Mouse (Mus musculus): ENCODE data around the gene Gm20388. TPM values are rescaled to one million over a fixed set of nuclear protein-coding genes. Genes with fewer than 3 reads are reported as not detected.
"Not testable (repeated sequence)": the region's sequence is repeated elsewhere in the genome, so short reads cannot be mapped to it uniquely, and the experiment has no call there.

Gm20388 gene
- total RNA-seq, 2 experiments from 2014 or later: 4.4 to 7.8 TPM

DNA sequence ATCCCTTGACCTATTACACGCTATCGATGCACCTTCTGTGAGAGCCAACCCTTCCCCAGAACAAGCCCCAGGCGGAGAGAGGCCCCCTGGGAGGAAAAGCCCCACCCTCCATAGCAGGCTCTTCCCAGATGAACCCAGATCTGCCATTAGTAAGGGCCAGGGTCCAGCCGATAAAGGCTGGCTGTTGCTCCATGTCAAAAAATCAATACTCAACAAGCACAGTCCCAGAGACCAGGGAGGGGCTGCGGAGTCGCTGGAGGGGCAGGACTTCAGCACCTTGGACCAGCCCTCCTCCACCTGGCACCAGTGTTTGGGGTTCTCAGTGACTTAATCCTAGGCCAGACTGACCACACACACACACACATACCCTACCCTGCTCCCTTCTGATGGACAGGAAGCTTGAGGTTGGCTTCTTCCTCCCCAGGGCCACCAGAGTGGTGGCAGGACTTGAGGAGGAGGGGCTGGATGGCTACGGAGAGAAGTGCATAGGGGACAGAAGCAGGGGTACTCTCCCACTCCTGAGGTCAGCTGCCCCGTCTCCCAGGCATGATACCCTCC is 2407.4 kb downstream of the Gm20388 start:
- DNase-seq (ENCODE audit: low spot score in 2 of 2): no peak

DNA sequence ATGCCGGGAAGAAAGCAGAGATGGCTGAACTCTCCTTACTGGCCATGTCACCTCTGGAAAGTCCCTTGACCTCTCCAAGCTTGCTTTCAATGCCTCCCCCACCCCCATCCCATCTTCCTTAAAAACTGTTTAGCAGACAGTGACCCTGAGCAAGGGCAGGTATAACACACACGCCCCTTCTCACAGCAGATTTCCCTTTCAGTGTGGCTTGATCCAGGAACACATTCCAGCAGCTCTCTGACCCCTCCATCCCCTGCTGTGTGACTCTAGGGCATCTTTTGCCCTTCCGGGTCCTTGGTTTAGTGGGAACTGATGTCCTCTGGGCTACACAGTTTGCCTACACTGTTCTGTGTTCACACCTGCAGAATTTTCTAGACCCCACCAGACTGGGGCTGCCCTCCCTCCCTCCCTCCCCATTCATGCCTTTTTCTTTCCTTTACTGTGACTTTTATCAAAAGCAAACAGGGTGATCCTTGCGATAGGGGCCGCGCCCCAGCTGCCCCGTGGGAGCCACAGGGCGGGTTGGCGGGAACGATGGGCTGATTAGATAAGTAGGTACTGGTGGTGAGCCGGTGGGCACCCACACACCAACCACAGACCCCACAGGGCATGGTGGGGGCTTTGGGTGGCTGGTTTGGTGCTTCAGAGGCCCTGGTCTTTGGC is 2408.5 kb downstream of the Gm20388 start:
- DNase-seq (ENCODE audit: low spot score in 2 of 2): no peak

GRCm38 (mm10) chr8:122319708-122320075 is 2409.1 kb downstream of the Gm20388 start:
- no peak for DNase-seq (ENCODE audit: low spot score in 2 of 2)

- no peak for DNase-seq (ENCODE audit: low spot score in 2 of 2)
These were observed 2409.9 kb downstream of the Gm20388 start for GRCm38 (mm10) chr8:122320541-122320940.

- DNase-seq (ENCODE audit: low spot score in 2 of 2): no peak
These were observed 2410.8 kb downstream of the Gm20388 start for GRCm38 (mm10) chr8:122321455-122321921.

- DNase-seq (ENCODE audit: low spot score in 2 of 2): no peak
These were observed 2411.5 kb downstream of the Gm20388 start for GRCm38 (mm10) chr8:122322126-122322525.

DNA sequence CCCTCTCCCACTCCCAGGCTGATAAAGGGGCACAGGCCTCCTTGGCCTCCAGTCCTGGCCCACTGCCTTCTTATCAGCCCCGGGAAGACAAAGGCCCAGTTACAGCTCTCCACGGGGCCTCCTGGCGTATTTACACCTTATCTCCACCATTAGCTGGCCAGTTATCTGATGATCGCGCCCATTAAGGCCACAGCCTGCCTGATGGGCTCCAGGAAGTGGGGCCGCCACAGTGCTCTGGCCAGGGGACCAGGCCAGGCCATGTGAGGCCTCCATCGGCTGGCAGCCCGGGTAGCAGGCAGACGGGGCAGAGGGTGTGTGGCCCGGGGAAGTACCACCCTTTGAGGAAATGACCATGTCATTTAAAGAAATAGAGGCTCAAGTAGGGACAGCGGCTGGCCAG is 2412.2 kb downstream of the Gm20388 start:
- DNase-seq (ENCODE audit: low spot score in 2 of 2): no peak

DNA sequence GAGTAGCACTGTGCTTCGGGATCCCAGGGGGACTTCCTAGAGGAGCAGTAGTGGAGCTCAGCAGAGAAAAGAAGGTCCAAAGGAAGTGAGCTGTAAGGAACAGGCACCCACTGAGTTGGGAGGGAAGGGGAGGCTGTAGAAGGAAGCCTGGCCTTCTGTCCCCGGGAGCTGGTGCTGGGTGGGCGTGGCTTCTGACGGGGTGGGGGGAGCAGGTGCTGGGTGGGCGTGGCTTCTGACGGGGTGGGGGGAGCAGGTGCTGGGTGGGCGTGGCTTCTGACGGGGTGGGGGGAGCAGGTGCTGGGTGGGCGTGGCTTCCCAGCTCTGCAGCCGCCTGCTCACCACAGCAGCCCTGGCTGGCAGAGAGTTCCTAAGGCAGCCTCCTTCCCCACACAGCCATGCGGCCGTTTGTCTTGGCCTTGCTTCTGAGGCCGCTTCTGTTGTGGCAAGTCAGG is 2413.3 kb downstream of the Gm20388 start:
- DNase-seq (ENCODE audit: low spot score in 2 of 2): not testable (repeated sequence)

- DNase-seq (ENCODE audit: low spot score in 2 of 2): no peak
These were observed 2414.6 kb downstream of the Gm20388 start for GRCm38 (mm10) chr8:122325196-122325595.

GRCm38 (mm10) chr8:122326114-122326542 is 2415.5 kb downstream of the Gm20388 start:
- DNase-seq (ENCODE audit: low spot score in 2 of 2): no peak

GRCm38 (mm10) chr8:122329072-122329471 is 2418.4 kb downstream of the Gm20388 start:
- no peak for DNase-seq (ENCODE audit: low spot score in 2 of 2)

DNA sequence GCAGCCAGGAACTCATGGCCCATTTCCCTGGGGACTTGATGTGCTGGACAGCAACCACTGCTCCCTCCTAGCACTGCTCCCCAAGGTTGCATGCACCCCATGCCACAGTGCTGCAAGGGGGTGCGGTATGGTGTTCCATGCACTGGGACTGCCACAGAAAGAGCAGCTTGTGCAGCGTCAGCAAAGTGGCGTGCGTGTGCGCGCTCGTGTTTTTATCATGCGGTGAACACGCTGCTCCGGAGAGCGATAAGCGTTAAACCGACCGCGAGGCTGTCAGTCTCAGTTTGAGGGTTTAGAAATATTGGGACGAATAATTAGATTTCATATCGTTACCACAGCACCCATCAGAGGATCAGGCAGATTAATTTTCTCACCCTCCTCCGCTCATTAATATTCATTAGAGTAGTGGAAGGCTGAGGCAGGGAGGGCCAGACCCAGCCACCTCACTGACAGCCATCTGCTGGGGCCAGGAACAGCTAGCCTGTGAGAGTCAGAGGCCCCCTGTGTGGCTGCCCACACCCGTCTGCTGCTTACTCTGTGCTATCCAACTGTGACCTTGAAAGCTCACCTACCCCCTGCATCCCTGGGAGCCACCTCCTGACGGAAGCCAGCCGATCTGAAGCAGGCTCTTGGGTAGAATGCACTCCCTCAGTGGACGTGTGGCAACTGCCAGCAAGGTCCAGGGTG is 2419.1 kb downstream of the Gm20388 start:
- no peak for DNase-seq (ENCODE audit: low spot score in 2 of 2)

- no peak for DNase-seq (ENCODE audit: low spot score in 2 of 2)
These were observed 2419.9 kb downstream of the Gm20388 start for GRCm38 (mm10) chr8:122330446-122331133.

DNA sequence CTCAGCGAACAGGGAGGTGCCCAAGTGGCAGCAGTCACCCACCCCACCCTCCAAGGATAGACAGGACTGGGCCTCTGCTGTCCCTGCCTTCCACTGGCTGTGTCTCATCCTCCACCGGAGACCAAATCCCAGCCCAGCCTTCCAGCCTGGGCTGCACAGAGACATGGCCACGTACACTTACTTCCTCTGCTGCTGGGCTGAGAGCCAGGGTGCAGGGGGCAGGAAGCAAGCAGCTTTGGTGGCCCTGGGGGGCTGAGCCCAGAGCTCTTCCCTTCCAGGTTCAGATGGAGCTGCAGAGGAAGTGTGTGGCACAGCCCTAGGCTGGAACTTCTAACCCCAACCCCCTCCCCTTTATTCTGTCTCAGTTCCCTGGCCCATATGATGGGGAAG is 2420.5 kb downstream of the Gm20388 start:
- DNase-seq (ENCODE audit: low spot score in 2 of 2): no peak

GRCm38 (mm10) chr8:122332753-122333506 is 2422.3 kb downstream of the Gm20388 start:
- DNase-seq (ENCODE audit: low spot score in 2 of 2): peak; percentile 77 to 83

DNA sequence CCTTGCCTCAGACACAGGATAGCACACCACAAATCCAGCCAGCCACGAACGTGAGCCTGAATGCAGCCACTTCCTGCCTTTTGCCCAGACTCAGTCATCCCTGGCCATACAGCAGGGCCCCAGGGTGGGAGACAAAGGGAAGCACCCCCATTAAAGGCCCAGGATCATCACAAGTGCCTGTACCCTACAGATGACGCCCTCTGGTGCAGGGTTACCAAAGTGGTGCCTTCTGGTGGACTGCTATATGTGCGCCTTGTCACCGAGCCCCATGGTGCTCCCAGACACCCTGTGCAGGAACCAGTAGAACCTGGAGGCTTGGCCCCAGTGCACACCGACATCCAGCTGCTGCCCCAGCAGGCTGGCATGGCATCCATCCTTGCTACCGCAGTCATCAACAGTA is 2422.9 kb downstream of the Gm20388 start:
- no peak for DNase-seq (ENCODE audit: low spot score in 2 of 2)

GRCm38 (mm10) chr8:122334791-122335490 is 2424.3 kb downstream of the Gm20388 start:
- no peak for DNase-seq (ENCODE audit: low spot score in 2 of 2)

DNA sequence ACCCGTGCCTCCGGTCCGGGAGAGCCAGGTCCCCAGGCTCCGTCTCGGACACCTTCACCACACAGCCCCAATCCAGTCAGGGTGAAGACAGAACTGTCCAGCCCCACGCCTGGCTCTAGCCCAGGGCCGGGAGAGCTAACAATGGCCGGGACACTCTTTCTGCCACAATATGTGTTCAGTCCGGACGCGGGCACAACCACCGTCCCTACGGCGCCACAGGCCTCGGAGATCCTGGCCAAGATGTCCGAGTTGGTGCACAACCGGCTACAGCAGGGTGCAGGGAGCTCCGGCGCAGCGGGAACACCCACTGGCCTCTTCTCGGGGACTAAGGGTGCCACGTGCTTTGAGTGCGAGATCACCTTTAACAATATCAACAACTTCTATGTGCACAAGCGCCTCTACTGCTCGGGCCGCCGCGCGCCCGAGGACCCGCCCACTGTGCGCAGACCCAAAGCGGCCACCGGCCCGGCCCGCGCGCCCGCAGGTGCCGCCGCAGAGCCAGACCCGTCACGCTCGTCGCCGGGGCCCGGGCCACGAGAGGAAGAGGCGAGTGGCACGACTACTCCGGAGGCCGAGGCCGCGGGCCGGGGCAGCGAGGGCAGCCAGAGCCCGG is 2425.1 kb downstream of the Gm20388 start:
- no peak for DNase-seq (ENCODE audit: low spot score in 2 of 2)

- peak in 1 of 2 experiments; percentile 51 for DNase-seq (ENCODE audit: low spot score in 2 of 2)
These were observed 2425.7 kb downstream of the Gm20388 start for GRCm38 (mm10) chr8:122336251-122336910.
